Mouse (Mus musculus) heart, embryonic 14.5 days (tissue): ENCODE measurements around the gene E130208F15Rik. TPM values are rescaled to one million over a fixed set of nuclear protein-coding genes. Genes with fewer than 3 reads are reported as not detected.
A peak's percentile ranks its signal among the peaks of the same experiment; 100 is the strongest.

Experiments used
- ATAC-seq: fragments of 200-750 bp; cut with Nextera tagmentation; 2 replicates; pipeline ENCODE4 v1.8.0; 2017; ENCODE audit warnings: low read depth, moderate TSS enrichment; ENCODE audit not compliant: insufficient number of reproducible peaks, insufficient read depth, low FRiP score
- H3K27ac ChIP-seq, 2 experiments: fragments of 200-500 bp in 1 of 2; fragments of 300-500 bp in 1 of 2; sonication (generic) in 1 of 2; replicated peaks in 1 of 2; 2 replicates each; pipeline ENCODE4 v1.5.1; 2012 to 2014; ENCODE audit warnings: low read depth in 2 of 2, low read length in 2 of 2, control low read depth in 1 of 2, mild to moderate bottlenecking in 1 of 2, mixed read lengths in 1 of 2; ENCODE audit not compliant: control insufficient read depth in 1 of 2, insufficient read depth in 1 of 2
- H3K27me3 ChIP-seq: fragments of 300-500 bp; sonication (generic); 2 replicates; pipeline ENCODE4 v1.6.1; 2014; ENCODE audit warnings: mild to moderate bottlenecking, low read length, control low read depth; ENCODE audit not compliant: control insufficient read depth, insufficient read depth
- H3K36me3 ChIP-seq: fragments of 300-500 bp; sonication (generic); 2 replicates; pipeline ENCODE4 v1.6.1; 2014; ENCODE audit warnings: mild to moderate bottlenecking, control low read depth, low read length, mixed read lengths; ENCODE audit not compliant: control insufficient read depth, insufficient read depth
- H3K4me1 ChIP-seq, 2 experiments: fragments of 200-500 bp in 1 of 2; fragments of 300-500 bp in 1 of 2; sonication (generic) in 1 of 2; 2 replicates each; pipeline ENCODE4 v1.6.1; 2012 to 2014; ENCODE audit warnings: low read length in 2 of 2, control low read depth in 1 of 2, mixed read lengths in 1 of 2; ENCODE audit not compliant: control insufficient read depth in 2 of 2, insufficient read depth in 2 of 2
- H3K4me2 ChIP-seq: fragments of 300-500 bp; sonication (generic); 2 replicates; pipeline ENCODE4 v1.6.1; 2014; ENCODE audit warnings: mild to moderate bottlenecking, low read length
- H3K4me3 ChIP-seq, 2 experiments: fragments of 200-500 bp in 1 of 2; fragments of 300-500 bp in 1 of 2; sonication (generic) in 1 of 2; 2 replicates each; pipeline ENCODE4 v1.5.1; 2012 to 2014; ENCODE audit warnings: low read length in 2 of 2, mild to moderate bottlenecking in 2 of 2, control low read depth in 1 of 2, low read depth in 1 of 2, moderate library complexity in 1 of 2; ENCODE audit not compliant: control insufficient read depth in 1 of 2, insufficient read depth in 1 of 2
- H3K9ac ChIP-seq: fragments of 300-500 bp; sonication (generic); 2 replicates; pipeline ENCODE4 v1.6.1; 2014; ENCODE audit warnings: mild to moderate bottlenecking, low read length
- H3K9me3 ChIP-seq: fragments of 300-500 bp; sonication (generic); 2 replicates; pipeline ENCODE4 v1.6.1; 2016; ENCODE audit warnings: low read length, control low read depth; ENCODE audit not compliant: control insufficient read depth
- WGBS: fragments of 180-500 bp; shearing (Covaris S2); extraction: QIAGEN DNeasy Blood & Tissue Kit; methylation state at CpG from one replicate; pipeline ENCODE4 v1.1.7; 2014; 5-methylcytosine and 5-hydroxymethylcytosine counted together
- polyA plus RNA-seq: library from polyadenylated mRNA; unstranded; fragments of >200 nt; fragmentation: Nextera tagmentation; extraction: Ambion mirVana; gene quantifications from 2 replicates; pipeline ENCODE4 v1.2.1, GENCODE M21; 2014

The E130208F15Rik gene
- polyA plus RNA-seq, 1 experiment from 2014 or later = not detected

- Histone ChIP-seq H3K27me3 (no peaks in the 10 kb centered on the region), H3K4me1 (peaks cover 8 to 22% of the 10 kb centered on the region in 2 experiments), H3K27ac (0 out of 4 replicates have a peak overlapping the region, but pooled peaks of 1 of the 2 experiments have one; percentile 77), H3K4me2 (no peak overlapping the region), H3K9me3 (no peaks in the 10 kb centered on the region), H3K9ac (no peak overlapping the region), H3K36me3 (no peaks in the 10 kb centered on the region), H3K4me3 (no peak overlapping the region)
- no peak for ATAC-seq
These were observed 4.9 kb downstream of the E130208F15Rik start for GRCm38 (mm10) chr7:30326427-30326826.

- 48% methylated on average over 15 of the region's 15 CpGs for WGBS
- Histone ChIP-seq H3K27me3 (no peaks in the 10 kb centered on the region), H3K4me1 (peaks cover 11 to 22% of the 10 kb centered on the region in 2 experiments), H3K9ac (peak overlapping the region; percentile 53), H3K36me3 (no peaks in the 10 kb centered on the region), H3K27ac (peak overlapping the region; percentile 75 to 77), H3K9me3 (no peaks in the 10 kb centered on the region), H3K4me2 (0 out of 2 replicates have a peak overlapping the region, but pooled peaks have one; percentile 6), H3K4me3 (no peak overlapping the region)
- 0 out of 2 replicates have a peak, but pooled peaks have one; percentile 36 for ATAC-seq
These were observed 5.6 kb downstream of the E130208F15Rik start for GRCm38 (mm10) chr7:30327140-30327539.

- WGBS = 48% methylated on average over 10 of the region's 10 CpGs
- peak overlapping the region in 1 of 2 experiments; percentile 77; a peak in 1 of 4 replicates for H3K27ac ChIP-seq
- ATAC-seq = no peak
These were observed 6.8 kb downstream of the E130208F15Rik start for GRCm38 (mm10) chr7:30328379-30328778.

DNA sequence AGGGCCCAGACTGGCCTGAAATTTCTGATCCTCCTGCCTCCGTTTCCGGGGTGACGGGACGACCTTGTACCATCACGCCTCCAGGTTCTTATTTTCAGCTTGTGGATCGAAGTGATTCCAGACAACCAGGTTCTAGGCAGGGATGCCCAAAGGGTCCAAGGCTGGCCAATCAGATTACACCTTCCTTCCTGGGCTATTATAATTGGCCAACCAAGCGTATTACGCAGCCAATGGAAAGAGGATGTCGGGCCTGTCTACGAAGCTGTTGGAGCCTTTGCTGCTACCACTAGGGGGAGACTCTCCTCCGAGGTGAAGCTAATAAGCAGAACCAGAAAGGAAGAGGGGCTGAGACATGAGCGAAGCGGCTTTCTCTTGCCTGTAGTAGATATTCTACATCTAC lies 10.3 kb downstream of the E130208F15Rik start:
- Histone ChIP-seq H3K4me1 (peaks cover 32 to 37% of the 10 kb centered on the region in 2 experiments), H3K9me3 (no peaks in the 10 kb centered on the region), H3K36me3 (no peaks in the 10 kb centered on the region), H3K9ac (no peak overlapping the region), H3K27ac (0 out of 4 replicates have a peak overlapping the region, but pooled peaks of 1 of the 2 experiments have one; percentile 83), H3K4me2 (peak overlapping the region; percentile 19), H3K27me3 (peaks cover 18% of the 10 kb centered on the region), H3K4me3 (0 out of 4 replicates have a peak overlapping the region, but pooled peaks of 1 of the 2 experiments have one; percentile 3)
- no peak for ATAC-seq
- WGBS = 16% methylated on average over 13 of the region's 13 CpGs

More at GRCm38 (mm10) chr7:30328379-30328778, 6.8 kb downstream of the E130208F15Rik start:
- Histone ChIP-seq H3K9me3 (no peaks in the 10 kb centered on the region), H3K27me3 (no peaks in the 10 kb centered on the region), H3K4me1 (peaks cover 18 to 27% of the 10 kb centered on the region in 2 experiments), H3K4me2 (no peak overlapping the region), H3K36me3 (no peaks in the 10 kb centered on the region), H3K9ac (no peak overlapping the region), H3K4me3 (no peak overlapping the region)

GRCm38 (mm10) chr7:30332622-30333259 lies 11.2 kb downstream of the E130208F15Rik start:
- H3K9ac ChIP-seq = peak overlapping the region; percentile 27; the same call in 1 of the 2 replicates
- WGBS = 48% methylated on average over 18 of the region's 18 CpGs
- no peak for ATAC-seq

GRCm38 (mm10) chr7:30333436-30333835 lies 11.9 kb downstream of the E130208F15Rik start:
- Histone ChIP-seq H3K36me3 (no peaks in the 10 kb centered on the region), H3K27ac (peak overlapping the region; percentile 81 to 83), H3K4me1 (peaks cover 25 to 27% of the 10 kb centered on the region in 2 experiments), H3K27me3 (peaks cover 18% of the 10 kb centered on the region), H3K9ac (no peak overlapping the region), H3K4me3 (no peak overlapping the region), H3K9me3 (no peaks in the 10 kb centered on the region), H3K4me2 (peak overlapping the region; percentile 19; the same call in 1 of the 2 replicates)
- peak; percentile 80 for ATAC-seq
- 5% methylated on average over 4 of the region's 4 CpGs for WGBS

More at GRCm38 (mm10) chr7:30332622-30333259, 11.2 kb downstream of the E130208F15Rik start:
- Histone ChIP-seq H3K36me3 (no peaks in the 10 kb centered on the region), H3K4me2 (peak overlapping the region; percentile 19), H3K9me3 (no peaks in the 10 kb centered on the region), H3K27ac (peak overlapping the region; percentile 81 to 83), H3K4me1 (peaks cover 28 to 29% of the 10 kb centered on the region in 2 experiments), H3K4me3 (no peak overlapping the region), H3K27me3 (peaks cover 18% of the 10 kb centered on the region)

- 71% methylated on average over 5 of the region's 5 CpGs for WGBS
- Histone ChIP-seq H3K4me2 (no peak overlapping the region), H3K9ac (0 out of 2 replicates have a peak overlapping the region, but pooled peaks have one; percentile 11), H3K9me3 (no peaks in the 10 kb centered on the region), H3K36me3 (no peaks in the 10 kb centered on the region), H3K4me1 (peaks cover 25 to 27% of the 10 kb centered on the region in 2 experiments), H3K4me3 (no peak overlapping the region), H3K27ac (no peak overlapping the region), H3K27me3 (peaks cover 18% of the 10 kb centered on the region)
- no peak for ATAC-seq
These were observed 13.0 kb downstream of the E130208F15Rik start for GRCm38 (mm10) chr7:30334563-30334962.
